Mouse (Mus musculus) MEL (cell line): ENCODE measurements at regions not wholly inside any gene's neighbourhood (a gene's known extent, or its start where the extent isn't known, plus 50 kb on each side); places are given as distances from the start of the nearest gene placed in this dataset.

Source experiments
- DNase-seq: peaks from one replicate; pipeline ENCODE4 v3.0.0; 2011; ENCODE audit warnings: low read depth, low spot score
- H3K27ac ChIP-seq: 2 replicates; pipeline ENCODE4 v1.5.1; 2012; ENCODE audit warnings: low read depth, mild to moderate bottlenecking, control low read depth, low read length, moderate library complexity; ENCODE audit not compliant: control insufficient read depth
- H3K27me3 ChIP-seq, 2 experiments: fragments of 150-350 bp in 1 of 2; sonication (generic) in 1 of 2; 2 replicates each; pipeline ENCODE4 v1.6.1; 2012; ENCODE audit warnings: low read length in 2 of 2, mild to moderate bottlenecking in 2 of 2, improper control_type of control experiment in 1 of 2, moderate library complexity in 1 of 2; ENCODE audit not compliant: insufficient read depth in 2 of 2, control insufficient read depth in 1 of 2
- H3K36me3 ChIP-seq, 2 experiments: 2 replicates each; pipeline ENCODE4 v1.6.1; 2012 to 2014; ENCODE audit warnings: low read length in 2 of 2, improper control_type of control experiment in 1 of 2, inconsistent platforms in 1 of 2, mild to moderate bottlenecking in 1 of 2; ENCODE audit not compliant: insufficient read depth in 2 of 2, control insufficient read depth in 1 of 2
- H3K4me1 ChIP-seq, 2 experiments: fragments of 150-350 bp in 1 of 2; sonication (generic) in 1 of 2; 2 replicates each; pipeline ENCODE4 v1.6.1; 2012; ENCODE audit warnings: low read length in 2 of 2, improper control_type of control experiment in 1 of 2, mild to moderate bottlenecking in 1 of 2; ENCODE audit not compliant: insufficient read depth in 2 of 2, control insufficient read depth in 1 of 2
- H3K4me3 ChIP-seq, 2 experiments: fragments of 150-350 bp in 1 of 2; sonication (generic) in 1 of 2; 2 replicates each; pipeline ENCODE4 v1.5.1; 2012; ENCODE audit warnings: low read depth in 2 of 2, low read length in 2 of 2, mild to moderate bottlenecking in 2 of 2, moderate library complexity in 2 of 2, control low read depth in 1 of 2, improper control_type of control experiment in 1 of 2; ENCODE audit not compliant: control insufficient read depth in 1 of 2, insufficient read depth in 1 of 2
- H3K79me2 ChIP-seq: 2 replicates; pipeline ENCODE4 v1.6.1; 2012; ENCODE audit warnings: mild to moderate bottlenecking, low read length, moderate library complexity; ENCODE audit not compliant: control insufficient read depth, poor library complexity, insufficient read depth
- H3K9ac ChIP-seq: 2 replicates; pipeline ENCODE4 v1.6.1; 2012; ENCODE audit warnings: low read depth, mild to moderate bottlenecking, control low read depth, low read length, moderate library complexity; ENCODE audit not compliant: control insufficient read depth, poor library complexity, severe bottlenecking
- H3K9me3 ChIP-seq: fragments of 150-350 bp; sonication (generic); replicated peaks from 2 replicates; pipeline ENCODE4 v1.6.1; 2012; ENCODE audit warnings: mild to moderate bottlenecking, low read length, improper control_type of control experiment, moderate library complexity; ENCODE audit not compliant: insufficient read depth
- CHD2 ChIP-seq: IDR thresholded peaks from 2 replicates; pipeline ENCODE4 v1.6.1; 2011; ENCODE audit warnings: low read length, improper control_type of control experiment
- GABPA ChIP-seq: IDR thresholded peaks from 2 replicates; pipeline ENCODE4 v1.6.1; 2012; ENCODE audit warnings: low read depth, mild to moderate bottlenecking, inconsistent platforms, low read length, improper control_type of control experiment, moderate library complexity
- MAFK ChIP-seq: IDR thresholded peaks from 2 replicates; pipeline ENCODE4 v1.6.1; 2011; ENCODE audit warnings: low read depth, mild to moderate bottlenecking, low read length, improper control_type of control experiment, borderline replicate concordance
- MAX ChIP-seq: IDR thresholded peaks from 2 replicates; pipeline ENCODE4 v1.6.1; 2011; ENCODE audit warnings: low read length, improper control_type of control experiment
- NRF1 ChIP-seq: IDR thresholded peaks from 2 replicates; pipeline ENCODE4 v1.6.1; 2014; ENCODE audit warnings: low read depth, mild to moderate bottlenecking, inconsistent platforms, low read length, improper control_type of control experiment, moderate library complexity; ENCODE audit not compliant: poor library complexity, insufficient read depth, severe bottlenecking
- RAD21 ChIP-seq: IDR thresholded peaks from 2 replicates; pipeline ENCODE4 v1.6.1; 2011; ENCODE audit warnings: mild to moderate bottlenecking, low read depth, low read length, improper control_type of control experiment
- SMC3 ChIP-seq: IDR thresholded peaks from 2 replicates; pipeline ENCODE4 v1.6.1; 2011; ENCODE audit warnings: low read depth, low read length, improper control_type of control experiment
- TAL1 ChIP-seq: IDR thresholded peaks from 2 replicates; pipeline ENCODE4 v1.6.1; 2012; ENCODE audit warnings: mild to moderate bottlenecking, inconsistent platforms, low read length, moderate library complexity, mixed read lengths
- USF1 ChIP-seq: IDR thresholded peaks from 2 replicates; pipeline ENCODE4 v1.6.1; 2014; ENCODE audit warnings: low read depth, mild to moderate bottlenecking, inconsistent platforms, low read length, improper control_type of control experiment, moderate library complexity
- USF2 ChIP-seq, 2 experiments: IDR thresholded peaks; 2 replicates each; pipeline ENCODE4 v1.6.1; 2011 to 2012; ENCODE audit warnings: improper control_type of control experiment in 2 of 2, low read length in 2 of 2, borderline replicate concordance in 1 of 2, inconsistent platforms in 1 of 2, low read depth in 1 of 2, mild to moderate bottlenecking in 1 of 2; ENCODE audit not compliant: insufficient read depth in 1 of 2
- ZKSCAN1 ChIP-seq: IDR thresholded peaks from 2 replicates; pipeline ENCODE4 v1.6.1; 2012; ENCODE audit warnings: low read depth, mild to moderate bottlenecking, inconsistent platforms, low read length, improper control_type of control experiment, moderate library complexity
- ZMIZ1 ChIP-seq: IDR thresholded peaks from 2 replicates; pipeline ENCODE4 v1.6.1; 2012; ENCODE audit warnings: low read depth, mild to moderate bottlenecking, inconsistent platforms, low read length, improper control_type of control experiment, moderate library complexity
- ZNF384 ChIP-seq: IDR thresholded peaks from 2 replicates; pipeline ENCODE4 v1.6.1; 2012; ENCODE audit warnings: low read depth, mild to moderate bottlenecking, inconsistent platforms, low read length, improper control_type of control experiment

DNA sequence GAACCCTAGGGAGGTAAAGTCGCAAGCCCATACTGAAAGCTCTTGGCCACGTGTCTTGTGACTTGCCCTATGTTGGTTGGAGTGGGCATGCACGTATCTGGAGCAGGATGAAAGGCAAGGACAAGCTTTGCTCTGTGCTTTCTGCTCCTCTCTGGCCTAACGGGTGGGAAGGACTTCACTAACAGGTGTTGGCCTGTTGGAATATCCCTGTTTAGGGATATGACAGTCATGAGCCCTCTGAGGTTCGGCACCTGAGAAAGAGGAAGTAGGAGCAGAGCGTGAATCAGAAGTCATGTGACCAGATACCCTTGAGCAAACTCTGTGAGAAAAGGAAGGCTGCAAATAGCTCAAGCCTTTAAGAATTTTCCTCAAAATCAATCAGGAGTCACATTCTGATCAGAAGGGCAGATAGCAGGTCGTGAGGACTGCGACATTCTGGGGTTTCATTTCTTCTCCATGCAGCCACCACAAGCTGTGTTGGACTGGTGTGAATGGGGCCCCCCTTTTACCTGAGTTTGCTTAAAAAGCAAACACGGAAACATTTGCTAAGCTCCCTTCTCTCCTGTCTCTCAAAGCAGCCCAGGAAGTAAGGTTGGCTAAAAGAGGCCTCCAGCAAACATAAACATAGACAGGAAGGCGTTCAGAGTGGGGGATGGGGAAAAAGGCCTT is 618.1 kb upstream of the A1bg start:
- peak overlapping the region; percentile 29 to 47; a peak in 2 of 4 replicates for H3K4me3 ChIP-seq
- no peaks in the 10 kb centered on the region for H3K79me2 ChIP-seq
- H3K9me3 ChIP-seq, result no peaks in the 10 kb centered on the region
- TF ChIP-seq USF2 (IDR thresholded peaks at IDR 0.05; ENCODE audit: borderline replicate concordance in 1 of 2, insufficient read depth in 1 of 2, low read depth in 1 of 2, low read length in 2 of 2), result peak in 1 of 2 experiments; percentile 48; a peak in 1 of 4 replicates
- TF ChIP-seq USF1, result peak; percentile 88
- TF ChIP-seq CHD2, result no peak
- TF ChIP-seq MAX, result 0 out of 2 replicates have a peak, but pooled peaks have one; percentile 16
- peak; percentile 58 for DNase-seq
- H3K36me3 ChIP-seq, result no peaks in the 10 kb centered on the region
- H3K27me3 ChIP-seq, result no peaks in the 10 kb centered on the region; a peak in 1 of 4 replicates
- H3K4me1 ChIP-seq, result no peaks in the 10 kb centered on the region
- H3K27ac ChIP-seq, result no peak overlapping the region
- H3K9ac ChIP-seq, result 0 out of 2 replicates have a peak overlapping the region, but pooled peaks have one; percentile 4

GRCm38 (mm10) chr15:61538930-61539329 is 616.1 kb upstream of the A1bg start:
- H3K36me3 ChIP-seq, result no peaks in the 10 kb centered on the region
- H3K79me2 ChIP-seq, result no peaks in the 10 kb centered on the region
- TF ChIP-seq ZMIZ1, result no peak
- no peak for TF ChIP-seq ZKSCAN1
- no peak for TF ChIP-seq MAFK
- TF ChIP-seq, all 39 proteins: peak for 0
- H3K9me3 ChIP-seq, result no peaks in the 10 kb centered on the region
- H3K27me3 ChIP-seq, result no peaks in the 10 kb centered on the region
- H3K27ac ChIP-seq, result no peak overlapping the region
- no peak overlapping the region for H3K4me3 ChIP-seq
- H3K9ac ChIP-seq, result no peak overlapping the region
- H3K4me1 ChIP-seq, result no peaks in the 10 kb centered on the region
- DNase-seq, result no peak

DNA sequence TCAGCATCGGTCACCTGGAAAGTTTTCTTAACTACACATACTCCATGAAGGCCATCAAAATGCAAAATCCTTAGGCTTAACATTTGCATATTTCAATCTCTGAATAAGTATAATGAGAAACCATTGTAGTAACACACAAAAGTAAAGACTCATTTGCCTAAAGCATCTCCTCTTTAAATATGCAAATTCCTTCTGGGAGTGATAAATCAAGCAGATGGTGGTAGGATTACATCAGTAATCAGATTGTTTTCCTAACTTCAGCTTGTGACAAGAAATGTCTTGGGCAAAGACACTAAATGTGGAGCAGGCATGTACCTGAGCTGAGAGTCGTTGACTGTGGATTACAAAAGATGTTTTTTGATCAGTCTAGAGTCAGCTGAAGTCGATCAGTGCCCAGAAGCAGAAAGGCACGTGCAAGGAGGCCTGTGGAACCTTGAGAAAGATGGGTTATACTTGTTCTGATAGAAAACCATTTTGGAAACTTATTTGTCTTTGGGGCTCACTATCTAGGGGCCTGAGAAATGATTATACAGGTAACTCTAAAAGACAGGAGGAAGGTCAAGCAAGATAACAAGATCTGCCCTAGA is 615.5 kb upstream of the A1bg start:
- H3K4me1 ChIP-seq, result no peaks in the 10 kb centered on the region
- H3K27ac ChIP-seq, result no peak overlapping the region
- H3K9me3 ChIP-seq, result no peaks in the 10 kb centered on the region
- H3K79me2 ChIP-seq, result no peaks in the 10 kb centered on the region
- no peak overlapping the region for H3K4me3 ChIP-seq
- H3K9ac ChIP-seq, result no peak overlapping the region
- TF ChIP-seq MAFK (no peak), GABPA (no peak), ZNF384 (no peak), SMC3 (no peak), RAD21 (no peak), NRF1 (no peak), TAL1 (no peak)
- no peak for DNase-seq
- H3K27me3 ChIP-seq, result no peaks in the 10 kb centered on the region
- H3K36me3 ChIP-seq, result no peaks in the 10 kb centered on the region
